Mouse (Mus musculus) thymus, postnatal 25 days (tissue): ENCODE data around the gene Tsen34.

Experiments used
- DNase-seq: peaks from one replicate; pipeline ENCODE4 v3.0.0; 2022

Gene Tsen34

DNA sequence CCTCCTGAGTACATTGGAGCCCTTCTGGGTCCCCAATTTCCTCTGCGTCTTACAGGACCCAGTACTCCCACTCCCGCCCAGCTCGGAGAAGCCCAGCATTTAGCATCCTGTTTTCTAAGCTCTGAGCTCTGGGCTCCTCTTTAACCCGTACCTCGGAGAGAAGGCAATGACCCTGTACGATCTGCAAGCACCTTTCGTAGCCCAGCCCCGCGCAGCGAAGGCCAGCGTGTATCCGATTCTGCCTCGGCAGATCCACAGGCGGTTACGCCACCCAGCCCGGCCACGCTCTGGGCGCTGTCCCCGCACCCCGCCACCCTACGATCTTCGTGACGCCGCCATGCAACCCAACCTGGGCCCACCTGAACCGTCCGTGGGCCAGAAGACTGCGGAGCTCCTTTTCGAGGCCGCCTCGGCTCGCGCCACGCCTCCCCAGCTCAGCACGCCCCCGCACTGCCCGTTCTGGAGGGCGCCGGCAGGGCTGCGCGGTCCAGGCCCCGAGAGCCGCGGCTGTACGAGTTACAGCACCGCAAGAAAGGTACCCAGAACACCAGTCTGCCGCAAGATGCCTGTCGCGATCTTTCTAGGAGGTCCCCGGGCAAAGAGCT lies at the start of gene Tsen34:
TSS of gene Tsen34 (plus strand) at position 482 of the 605 bp plus-strand sequence.
- no peak for DNase-seq

DNA sequence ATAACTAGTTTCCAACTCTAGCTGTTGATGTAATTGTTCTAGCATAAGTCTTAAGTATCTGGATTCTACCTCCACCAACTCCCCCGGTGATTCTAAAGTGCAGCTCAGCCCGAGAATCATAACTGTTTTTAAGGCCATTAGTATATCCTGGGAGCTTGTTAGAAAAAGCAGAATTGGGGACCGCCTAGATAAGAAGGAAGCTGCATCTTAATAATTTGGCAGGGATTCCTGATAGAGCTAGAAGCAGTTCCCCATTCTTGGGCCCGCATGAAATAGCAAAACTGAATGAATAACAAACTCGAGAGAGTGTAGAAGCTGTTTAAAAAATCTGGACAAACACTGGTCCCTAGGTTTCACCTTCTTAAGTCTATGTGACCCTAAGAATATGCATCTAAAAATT lies 49.3 kb upstream of the Tsen34 start:
- no peak for DNase-seq

DNA sequence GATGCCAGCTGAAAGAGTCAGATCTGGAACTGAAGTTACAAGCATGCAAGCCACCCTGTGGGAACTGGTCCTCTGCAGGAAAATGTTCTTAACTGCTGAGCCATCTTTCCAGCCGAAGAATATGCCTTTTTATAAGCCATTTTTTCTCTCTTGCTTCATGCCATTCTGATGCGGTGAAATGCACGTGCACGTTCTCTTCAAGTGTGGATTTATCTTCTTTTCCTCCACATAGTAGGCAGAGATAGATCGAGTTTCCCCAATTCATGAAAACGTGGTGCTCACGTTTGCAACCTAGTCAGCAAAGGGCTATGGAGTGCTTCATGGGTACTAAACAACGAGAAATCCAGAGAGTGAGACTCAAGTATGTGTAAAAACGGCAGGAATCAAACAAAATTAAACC lies 48.8 kb upstream of the Tsen34 start:
- no peak for DNase-seq

DNA sequence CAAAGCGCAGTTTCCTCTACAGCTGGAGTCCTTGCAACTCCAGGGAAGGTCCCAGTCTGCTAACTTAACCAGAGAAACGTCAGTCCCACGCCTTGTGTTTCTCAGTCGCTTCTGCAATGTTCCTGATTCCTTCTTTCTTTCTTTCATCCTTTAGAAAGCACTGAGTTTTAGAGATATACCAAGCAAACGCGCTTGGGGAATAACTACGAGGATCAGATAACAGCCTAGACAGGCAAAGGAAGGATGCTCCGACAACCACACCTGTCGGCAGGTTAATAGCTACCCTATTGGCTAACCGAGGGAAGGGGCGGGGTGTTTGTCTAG lies 48.4 kb upstream of the Tsen34 start:
- DNase-seq = no peak

- peak; percentile 96 for DNase-seq
These were observed 47.8 kb upstream of the Tsen34 start, which contains the start of gene Cnot3 for GRCm38 (mm10) chr7:3644672-3645487. Cnot3 (plus strand) TSS chr7:3645268.

DNA sequence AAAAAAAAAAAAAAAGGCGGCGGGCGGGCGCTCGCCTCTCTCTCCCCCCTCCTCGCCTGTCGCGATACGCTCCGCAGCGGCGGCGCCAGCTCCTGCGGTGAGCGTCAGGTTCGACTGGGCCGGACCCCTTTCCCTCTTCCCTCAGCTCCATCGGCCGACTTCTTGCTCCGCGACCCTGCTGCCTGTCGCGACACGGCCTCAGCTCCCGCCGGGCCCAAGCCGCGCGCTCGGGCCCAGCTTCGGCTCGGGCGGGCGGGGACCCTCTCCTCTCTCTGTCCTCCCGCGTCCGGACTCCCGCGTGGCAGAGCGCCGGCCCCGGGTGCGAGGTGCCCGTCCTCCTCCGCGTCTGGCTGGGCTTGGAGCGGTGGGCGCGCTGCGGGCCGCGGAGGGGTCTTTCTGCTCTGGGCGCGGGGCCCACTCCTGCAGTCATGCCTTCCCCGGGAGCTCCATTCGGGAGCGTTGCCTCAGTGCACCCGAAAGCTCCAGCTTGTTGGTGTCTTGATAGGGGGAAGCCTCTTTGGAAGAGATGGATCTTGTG lies 47.1 kb upstream of the Tsen34 start:
- no peak for DNase-seq

GRCm38 (mm10) chr7:3646188-3646587 lies 46.5 kb upstream of the Tsen34 start:
- DNase-seq = no peak

DNA sequence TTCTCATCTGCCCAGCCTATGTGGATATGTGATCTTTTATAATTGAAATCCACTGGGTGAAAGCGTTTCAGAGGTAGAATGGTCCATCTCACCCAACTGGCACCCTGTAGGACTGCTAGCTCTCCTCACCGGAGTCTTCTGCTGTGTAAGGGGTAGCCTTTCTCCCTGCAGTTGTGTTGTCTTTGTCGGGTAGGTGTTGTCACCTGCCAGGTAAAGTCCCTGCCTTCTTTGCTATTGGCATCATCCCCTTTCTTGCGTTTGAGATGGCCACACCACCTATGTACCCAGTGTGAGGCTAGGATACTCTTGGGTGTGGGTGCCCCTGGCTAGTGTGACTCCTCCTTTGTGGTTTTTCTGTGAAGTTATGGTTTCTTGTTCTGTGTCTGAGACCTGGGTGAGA lies 46.0 kb upstream of the Tsen34 start:
- DNase-seq = no peak

GRCm38 (mm10) chr7:3656966-3657365 lies 35.7 kb upstream of the Tsen34 start:
- no peak for DNase-seq

GRCm38 (mm10) chr7:3658578-3658977 lies 34.1 kb upstream of the Tsen34 start:
- DNase-seq = no peak

DNA sequence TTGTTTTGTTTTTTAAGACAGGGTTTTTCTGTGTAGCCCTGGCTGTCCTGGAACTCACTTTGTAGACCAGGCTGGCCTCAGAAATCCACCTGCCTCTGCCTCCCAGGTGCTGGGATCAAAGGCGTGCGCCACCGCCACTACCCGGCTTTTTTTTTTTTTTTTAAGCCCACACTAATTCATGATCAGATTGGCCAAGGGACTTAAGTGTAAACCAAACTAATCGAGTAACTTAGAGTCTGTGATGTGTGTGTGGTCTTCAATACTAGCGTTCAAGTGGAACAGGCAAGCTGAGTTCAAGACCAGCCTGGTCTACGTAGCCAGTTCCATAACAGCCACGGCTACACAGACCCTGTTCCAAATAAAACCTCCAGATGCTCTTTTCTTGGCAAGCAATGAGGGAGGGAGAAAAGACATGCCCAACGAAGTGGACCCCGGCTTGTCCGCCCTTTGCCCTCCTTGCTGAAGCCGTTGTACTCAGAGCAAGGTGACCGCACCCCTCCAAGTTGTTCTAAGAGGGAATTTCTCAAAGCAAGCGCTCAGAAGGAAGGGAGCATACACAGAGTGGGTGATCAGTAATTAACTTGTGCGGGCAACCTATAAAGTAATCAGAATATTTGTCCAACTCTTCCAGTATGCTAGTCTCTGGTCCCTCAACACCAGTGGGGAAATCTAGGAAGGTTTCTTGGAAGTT lies 28.0 kb upstream of the Tsen34 start:
- DNase-seq = no peak

DNA sequence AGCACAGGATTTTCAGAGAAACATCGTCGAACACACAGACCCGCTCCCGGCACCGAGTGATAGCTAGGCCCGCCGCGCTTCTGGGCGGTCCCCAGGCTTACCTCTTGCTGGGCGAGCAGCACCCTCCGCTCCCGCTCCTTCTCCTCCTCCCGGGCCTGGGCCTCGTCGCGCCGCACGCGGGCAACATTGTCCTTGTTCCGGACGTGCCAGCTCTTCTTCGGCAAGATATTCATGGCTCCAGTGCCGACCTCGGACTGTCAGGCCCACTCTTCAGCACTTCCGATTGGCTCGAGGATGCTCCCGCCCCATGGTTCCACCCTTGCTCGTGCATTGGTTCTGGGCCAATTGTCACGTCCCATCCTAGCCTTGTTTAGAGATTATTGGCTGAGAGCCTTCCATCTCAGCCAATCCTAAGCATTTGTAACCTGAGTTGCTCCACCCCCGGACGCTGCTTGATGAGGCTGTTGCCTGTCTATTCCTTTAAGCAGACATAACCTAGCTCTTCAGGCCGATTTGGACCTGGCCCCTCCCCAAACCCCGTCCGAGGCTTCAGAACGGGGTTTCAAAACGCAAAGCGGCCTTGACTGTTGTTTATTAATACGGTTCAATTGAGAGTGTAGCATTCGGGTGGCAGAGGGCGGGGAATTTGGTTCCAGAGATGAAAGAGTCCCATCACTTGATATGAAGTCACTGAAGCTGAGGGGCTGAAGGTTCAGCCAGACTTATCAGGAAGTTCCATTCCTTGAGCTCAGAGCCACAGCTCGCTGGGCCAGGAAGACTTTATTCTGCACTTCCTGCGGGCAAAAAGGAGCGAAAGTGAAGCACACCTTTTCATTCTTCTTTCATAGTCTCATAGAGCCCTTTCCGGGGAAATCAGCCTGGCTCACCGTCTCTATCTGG lies 27.2 kb upstream of the Tsen34 start, which contains the start of gene Leng1:
TSS of gene Leng1 (minus strand) at position 626 of the 900 bp plus-strand sequence.
- DNase-seq = peak; percentile 92

- DNase-seq = peak; percentile 16
These were observed 25.7 kb upstream of the Tsen34 start for GRCm38 (mm10) chr7:3666921-3667391.

DNA sequence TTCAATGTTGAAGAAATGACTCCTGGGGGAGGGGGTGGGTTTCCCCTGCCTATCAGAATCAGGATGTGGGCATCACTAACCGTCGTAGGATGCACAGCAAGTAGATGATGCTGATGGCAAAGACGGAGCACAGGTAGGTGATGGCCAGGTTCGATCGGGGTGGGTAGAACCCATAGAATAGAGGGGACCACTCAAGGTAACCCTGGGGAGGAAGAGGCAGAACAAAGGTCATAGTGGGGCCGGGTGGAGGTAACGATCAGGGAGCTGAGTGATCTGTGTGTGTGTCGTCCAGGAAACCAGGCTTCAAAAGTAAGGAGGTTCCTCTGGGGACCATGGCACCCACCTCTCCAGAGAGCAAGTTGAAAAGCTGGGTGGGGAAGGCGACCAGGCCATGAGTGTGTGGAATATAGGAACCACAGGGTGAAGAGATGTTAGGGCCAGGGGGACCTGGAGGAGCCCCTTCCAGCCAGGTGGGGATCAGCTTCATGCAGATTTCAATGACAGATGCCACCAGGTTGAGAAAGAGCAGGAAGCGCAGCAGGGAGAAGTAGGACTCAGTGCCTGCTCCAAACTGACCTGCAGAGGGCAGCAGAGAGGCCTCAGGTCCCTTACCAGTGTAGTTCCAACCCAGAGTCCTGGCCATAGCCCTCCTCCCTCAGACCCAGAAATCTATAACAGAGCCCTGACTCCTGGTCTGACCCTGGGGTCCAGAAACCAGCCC lies 18.0 kb upstream of the Tsen34 start:
- peak; percentile 82 for DNase-seq

GRCm38 (mm10) chr7:3675228-3675548 lies 17.5 kb upstream of the Tsen34 start:
- no peak for DNase-seq

DNA sequence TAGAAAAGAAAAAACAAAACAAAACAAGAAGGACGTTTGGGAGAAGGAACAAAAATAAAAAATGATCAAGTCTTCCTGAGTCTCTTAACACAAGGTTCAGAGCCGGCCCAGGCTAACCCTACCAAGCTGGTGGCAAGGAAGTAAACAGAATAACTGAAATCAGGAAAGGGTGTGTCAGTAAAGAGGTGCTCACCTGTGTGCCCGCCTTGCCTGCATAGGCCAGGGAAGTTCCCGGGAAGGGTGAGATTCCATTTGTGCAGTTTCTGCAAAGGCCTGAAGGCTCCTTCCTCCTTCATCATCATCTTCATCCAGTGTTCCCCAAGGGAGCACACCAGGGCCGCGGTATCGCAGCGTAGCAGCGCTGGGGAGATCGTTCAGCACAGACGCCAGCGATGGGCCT lies 16.3 kb upstream of the Tsen34 start:
- no peak for DNase-seq

- DNase-seq = no peak
These were observed 15.3 kb upstream of the Tsen34 start, which contains the start of gene Tmc4 for GRCm38 (mm10) chr7:3677342-3677741. Tmc4 (minus strand) TSS chr7:3677553.

- DNase-seq = no peak
These were observed 8.6 kb upstream of the Tsen34 start for GRCm38 (mm10) chr7:3683908-3684550.

GRCm38 (mm10) chr7:3684698-3685097 lies 8.0 kb upstream of the Tsen34 start:
- no peak for DNase-seq

DNA sequence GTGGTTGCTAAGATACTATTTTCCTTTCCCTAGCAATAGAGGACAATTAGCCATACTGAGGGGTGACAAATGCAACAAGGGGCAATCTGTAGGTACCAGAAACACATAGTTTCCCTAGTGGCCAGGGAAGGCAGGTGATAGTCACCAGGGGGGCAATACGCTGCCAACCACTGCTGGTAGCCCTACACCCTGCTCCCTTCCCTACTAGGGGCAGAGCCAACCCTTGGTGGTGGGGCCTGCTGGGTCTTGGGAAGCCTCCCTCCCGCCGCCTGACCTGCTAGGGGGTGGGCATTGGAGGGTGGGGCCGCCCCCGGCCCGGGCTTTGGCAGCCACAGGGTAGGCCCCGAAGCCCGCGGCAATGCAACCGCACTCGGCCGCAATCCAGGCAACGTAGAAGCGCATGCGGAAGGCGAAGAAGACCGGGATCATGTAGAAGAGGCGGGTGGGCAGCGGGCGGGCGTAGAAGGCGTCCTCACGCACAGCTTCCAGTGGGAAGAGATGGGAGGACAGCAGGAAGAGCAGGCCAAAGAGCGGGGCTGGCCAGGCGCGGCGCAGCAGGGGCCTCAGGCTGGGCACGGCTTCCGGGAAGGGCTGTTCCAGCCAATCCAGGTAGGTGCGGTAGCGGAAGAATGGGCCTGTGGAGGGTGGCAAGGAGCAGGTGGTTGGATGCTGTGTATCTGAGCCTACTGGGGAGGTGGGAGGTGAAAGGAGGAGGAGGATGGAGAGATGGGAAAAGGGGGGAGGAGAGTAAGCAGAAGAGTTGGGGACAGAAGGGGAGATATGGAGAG lies 7.1 kb upstream of the Tsen34 start:
- no peak for DNase-seq
